Mouse (Mus musculus) intestine, embryonic 16.5 days (tissue): ENCODE measurements around the gene Ift57. TPM values are rescaled to one million over a fixed set of nuclear protein-coding genes. Genes with fewer than 3 reads are reported as not detected.

Experiments used
- ATAC-seq: fragments of 200-750 bp; cut with Nextera tagmentation; 2 replicates; pipeline ENCODE4 v1.8.0; 2017; ENCODE audit warnings: moderate TSS enrichment, moderate library complexity
- H3K27ac ChIP-seq: fragments of 300-500 bp; sonication (generic); 2 replicates; pipeline ENCODE4 v1.5.1; 2014; ENCODE audit warnings: mild to moderate bottlenecking, low read length
- H3K27me3 ChIP-seq: fragments of 300-500 bp; sonication (generic); replicated peaks from 2 replicates; pipeline ENCODE4 v1.6.1; 2014; ENCODE audit warnings: low read length, control low read depth, mixed read lengths; ENCODE audit not compliant: control insufficient read depth, insufficient read depth
- H3K36me3 ChIP-seq: fragments of 300-500 bp; sonication (generic); 2 replicates; pipeline ENCODE4 v1.6.1; 2014; ENCODE audit warnings: low read length, control low read depth; ENCODE audit not compliant: control insufficient read depth, insufficient read depth
- H3K4me1 ChIP-seq: fragments of 300-500 bp; sonication (generic); 2 replicates; pipeline ENCODE4 v1.6.1; 2014; ENCODE audit warnings: low read length, control low read depth, mixed read lengths; ENCODE audit not compliant: control insufficient read depth, insufficient read depth
- H3K4me2 ChIP-seq: fragments of 300-500 bp; sonication (generic); 2 replicates; pipeline ENCODE4 v1.6.1; 2014; ENCODE audit warnings: low read depth, low read length, control low read depth
- H3K4me3 ChIP-seq: fragments of 300-500 bp; sonication (generic); 2 replicates; pipeline ENCODE4 v1.5.1; 2014; ENCODE audit warnings: mild to moderate bottlenecking, low read length
- H3K9ac ChIP-seq: fragments of 300-500 bp; sonication (generic); 2 replicates; pipeline ENCODE4 v1.6.1; 2014; ENCODE audit warnings: low read depth, low read length
- H3K9me3 ChIP-seq: fragments of 300-500 bp; sonication (generic); 2 replicates; pipeline ENCODE4 v1.6.1; 2016; ENCODE audit warnings: low read length, control low read depth; ENCODE audit not compliant: control insufficient read depth
- WGBS: fragments of 180-500 bp; shearing (Covaris S2); extraction: QIAGEN DNeasy Blood & Tissue Kit; methylation state at CpG from one replicate; pipeline ENCODE4 v1.1.7; 2014; 5-methylcytosine and 5-hydroxymethylcytosine counted together
- polyA plus RNA-seq: library from polyadenylated mRNA; unstranded; fragments of >200 nt; fragmentation: Nextera tagmentation; extraction: Ambion mirVana; gene quantifications from 2 replicates; pipeline ENCODE4 v1.2.1, GENCODE M21; 2015

Gene Ift57
- polyA plus RNA-seq = 11.0 and 11.8 TPM in 2 replicates

DNA sequence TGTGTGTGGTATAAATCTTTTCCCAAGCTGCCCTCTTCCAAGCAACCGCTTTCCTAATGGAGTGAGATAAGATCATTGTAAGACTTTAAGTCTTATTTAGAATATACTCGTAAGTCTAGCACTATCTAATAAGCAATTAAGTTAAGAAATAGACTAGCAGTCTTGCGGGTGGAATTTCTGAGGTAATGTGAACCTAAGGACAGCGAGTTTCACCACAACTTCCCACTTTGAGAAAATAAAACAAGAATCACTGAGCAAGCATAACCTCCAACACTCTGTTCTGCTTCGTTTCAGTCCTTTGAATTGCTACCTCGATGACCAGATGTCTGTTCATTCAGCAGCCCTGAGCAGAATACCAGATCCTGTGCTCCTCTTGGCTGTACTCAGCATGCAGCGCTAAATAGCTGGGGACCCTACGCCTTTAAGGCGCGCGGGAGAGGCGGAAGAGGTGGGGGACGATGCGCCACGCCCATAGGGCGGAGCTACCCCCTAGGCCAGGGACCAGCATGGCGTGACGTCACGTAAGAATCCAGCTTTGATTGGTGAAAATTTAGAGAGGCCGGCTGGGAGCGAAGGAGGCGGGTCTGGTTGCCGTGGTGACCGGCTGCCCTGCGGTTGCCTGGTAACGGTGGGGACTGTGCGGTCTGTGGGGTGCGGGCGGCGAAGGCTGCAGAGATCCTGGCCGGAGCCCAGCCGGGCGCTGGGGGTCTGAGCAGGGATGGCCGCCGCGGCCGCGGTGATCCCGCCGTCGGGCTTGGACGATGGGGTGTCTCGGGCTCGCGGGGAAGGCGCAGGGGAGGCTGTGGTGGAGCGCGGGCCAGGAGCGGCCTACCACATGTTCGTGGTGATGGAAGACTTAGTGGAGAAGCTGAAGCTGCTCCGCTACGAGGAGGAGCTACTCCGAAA, at the start of gene Ift57:
Ift57 (plus strand) TSS at position 614 of the 906 bp plus-strand sequence.
- H3K4me1 ChIP-seq = no peaks in the 10 kb centered on the region; the same call in 1 of the 2 replicates
- H3K27me3 ChIP-seq = no peaks in the 10 kb centered on the region
- peak within 1 kb of the TSS; percentile 63; the same call in 1 of the 2 replicates for H3K27ac ChIP-seq
- WGBS = 2% methylated on average over 53 of the region's 53 CpGs
- peak; percentile 100 for ATAC-seq
- H3K36me3 ChIP-seq = no peaks in the 10 kb centered on the region
- H3K9me3 ChIP-seq = no peaks in the 10 kb centered on the region
- H3K4me2 ChIP-seq = peak within 1 kb of the TSS; percentile 89
- H3K9ac ChIP-seq = peak within 1 kb of the TSS; percentile 72
- H3K4me3 ChIP-seq = peak within 1 kb of the TSS; percentile 84

DNA sequence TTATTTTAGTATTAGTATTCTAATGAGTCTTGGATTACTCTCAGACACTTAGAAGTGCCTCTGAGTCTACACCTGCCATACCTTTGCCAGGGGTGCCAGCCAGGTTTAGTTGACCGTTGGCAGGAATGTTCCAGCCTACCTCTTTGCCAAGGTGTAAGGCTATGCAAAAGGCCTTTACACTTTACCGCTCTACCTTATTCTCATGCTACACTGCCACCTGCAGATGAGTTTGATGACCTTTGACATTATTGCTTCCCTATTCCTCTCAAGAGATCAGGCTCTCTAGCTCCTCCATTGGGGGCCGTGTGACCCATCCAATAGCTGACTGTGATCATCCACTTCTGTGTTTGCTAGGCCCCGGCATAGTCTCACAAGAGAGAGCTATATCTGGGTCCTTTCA, 41.9 kb upstream of the Ift57 start:
- H3K4me2 ChIP-seq = no peak overlapping the region
- H3K4me1 ChIP-seq = no peaks in the 10 kb centered on the region
- H3K9ac ChIP-seq = no peak overlapping the region
- ATAC-seq = no peak
- H3K9me3 ChIP-seq = no peaks in the 10 kb centered on the region
- no peak overlapping the region for H3K27ac ChIP-seq
- H3K27me3 ChIP-seq = no peaks in the 10 kb centered on the region
- no peaks in the 10 kb centered on the region for H3K36me3 ChIP-seq
- no peak overlapping the region for H3K4me3 ChIP-seq
- WGBS = 90% methylated on average over 4 of the region's 4 CpGs

- Histone ChIP-seq H3K9me3 (no peaks in the 10 kb centered on the region), H3K36me3 (no peaks in the 10 kb centered on the region), H3K4me3 (no peak overlapping the region), H3K27ac (no peak overlapping the region), H3K4me2 (no peak overlapping the region), H3K27me3 (no peaks in the 10 kb centered on the region), H3K4me1 (no peaks in the 10 kb centered on the region), H3K9ac (no peak overlapping the region)
- WGBS = 78% methylated on average over 5 of the region's 5 CpGs
- ATAC-seq = no peak
Observed at GRCm38 (mm10) chr16:49658029-49658428, 41.0 kb upstream of the Ift57 start.

- no peak overlapping the region for H3K4me2 ChIP-seq
- H3K36me3 ChIP-seq = no peaks in the 10 kb centered on the region
- H3K27ac ChIP-seq = no peak overlapping the region
- H3K9me3 ChIP-seq = no peaks in the 10 kb centered on the region
- no peak overlapping the region for H3K4me3 ChIP-seq
- no peaks in the 10 kb centered on the region for H3K4me1 ChIP-seq
- no peak for ATAC-seq
- 74% methylated on average over 2 of the region's 2 CpGs for WGBS
- no peak overlapping the region for H3K9ac ChIP-seq
- no peaks in the 10 kb centered on the region for H3K27me3 ChIP-seq
Observed at GRCm38 (mm10) chr16:49659131-49659530, 39.9 kb upstream of the Ift57 start.

GRCm38 (mm10) chr16:49660111-49660510, 38.9 kb upstream of the Ift57 start:
- ATAC-seq = no peak

DNA sequence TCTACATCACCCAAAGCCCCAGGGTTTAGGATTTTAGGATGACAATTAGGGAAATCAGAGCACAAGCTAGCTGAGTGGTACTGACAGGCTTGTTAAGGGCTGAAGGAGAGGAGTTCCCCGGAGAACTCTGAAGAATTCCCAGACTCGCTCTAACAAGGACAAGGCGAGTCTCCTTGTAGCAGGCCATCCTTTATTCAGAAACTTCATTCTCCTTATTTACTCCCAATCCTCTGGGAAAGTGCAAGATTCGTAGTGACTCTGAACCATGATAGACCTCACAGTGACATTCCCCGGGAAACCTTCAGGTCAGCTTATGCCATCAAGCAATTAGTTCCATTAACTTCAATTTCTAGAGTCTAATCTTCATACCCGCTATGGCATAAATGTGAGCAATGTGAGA, 36.8 kb upstream of the Ift57 start:
- Histone ChIP-seq H3K4me1 (no peaks in the 10 kb centered on the region), H3K36me3 (no peaks in the 10 kb centered on the region), H3K9me3 (no peaks in the 10 kb centered on the region), H3K27me3 (no peaks in the 10 kb centered on the region), H3K27ac (no peak overlapping the region), H3K4me3 (no peak overlapping the region), H3K9ac (no peak overlapping the region), H3K4me2 (no peak overlapping the region)
- no peak for ATAC-seq
- 92% methylated on average over 6 of the region's 6 CpGs for WGBS

More at GRCm38 (mm10) chr16:49660111-49660510, 38.9 kb upstream of the Ift57 start:
- 95% methylated on average over 3 of the region's 3 CpGs for WGBS
- H3K4me2 ChIP-seq = no peak overlapping the region
- H3K27ac ChIP-seq = no peak overlapping the region
- H3K36me3 ChIP-seq = no peaks in the 10 kb centered on the region
- no peaks in the 10 kb centered on the region for H3K27me3 ChIP-seq
- H3K4me1 ChIP-seq = no peaks in the 10 kb centered on the region
- no peak overlapping the region for H3K9ac ChIP-seq
- H3K9me3 ChIP-seq = no peaks in the 10 kb centered on the region
- no peak overlapping the region for H3K4me3 ChIP-seq

DNA sequence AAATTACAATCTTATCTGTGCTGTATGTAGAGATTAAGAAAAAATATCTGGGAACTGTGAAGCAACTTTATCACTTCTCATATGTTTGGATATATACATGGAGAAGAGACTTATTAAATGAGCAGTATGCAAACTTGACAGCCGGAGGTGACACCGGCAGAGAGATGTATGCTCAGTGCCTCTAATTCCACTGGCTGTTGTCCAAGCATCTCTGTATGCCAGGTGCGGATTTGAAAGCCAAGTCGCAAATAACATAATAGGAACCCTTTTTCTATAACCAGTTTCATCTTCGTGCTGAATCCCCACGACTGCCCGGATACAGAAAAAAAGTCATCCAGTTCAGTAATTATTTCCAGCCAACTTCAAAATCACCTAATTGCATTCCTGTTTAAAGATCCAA, 34.4 kb upstream of the Ift57 start:
- H3K27me3 ChIP-seq = no peaks in the 10 kb centered on the region
- H3K4me2 ChIP-seq = no peak overlapping the region
- no peaks in the 10 kb centered on the region for H3K36me3 ChIP-seq
- H3K4me1 ChIP-seq = no peaks in the 10 kb centered on the region
- H3K4me3 ChIP-seq = no peak overlapping the region
- no peaks in the 10 kb centered on the region for H3K9me3 ChIP-seq
- ATAC-seq = no peak
- H3K27ac ChIP-seq = no peak overlapping the region
- 76% methylated on average over 7 of the region's 7 CpGs for WGBS
- H3K9ac ChIP-seq = no peak overlapping the region

DNA sequence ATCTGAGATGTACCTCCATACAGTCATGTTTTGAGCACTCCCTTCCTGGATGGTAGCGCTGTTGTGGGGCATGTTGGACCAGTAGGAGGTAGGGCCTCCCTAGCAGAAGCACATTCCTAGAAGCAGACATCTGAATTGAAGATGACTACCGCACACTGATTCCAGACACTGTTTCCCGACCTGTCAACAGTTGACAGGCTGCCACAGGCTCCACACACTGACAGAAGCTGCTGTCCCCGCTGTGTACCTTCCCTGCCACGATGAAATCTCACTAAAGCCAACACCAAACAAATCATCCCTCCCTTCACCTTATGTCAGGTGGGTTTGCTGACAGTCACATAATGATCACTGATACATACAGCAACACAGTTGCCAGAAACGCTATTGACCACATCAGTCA, 19.4 kb upstream of the Ift57 start:
- H3K4me3 ChIP-seq = no peak overlapping the region
- 78% methylated on average over 6 of the region's 6 CpGs for WGBS
- no peak overlapping the region for H3K27ac ChIP-seq
- H3K9me3 ChIP-seq = no peaks in the 10 kb centered on the region
- ATAC-seq = no peak
- H3K27me3 ChIP-seq = no peaks in the 10 kb centered on the region
- no peak overlapping the region for H3K4me2 ChIP-seq
- H3K36me3 ChIP-seq = no peaks in the 10 kb centered on the region
- no peaks in the 10 kb centered on the region for H3K4me1 ChIP-seq
- H3K9ac ChIP-seq = no peak overlapping the region

GRCm38 (mm10) chr16:49684961-49685360, 14.1 kb upstream of the Ift57 start:
- Histone ChIP-seq H3K4me1 (no peaks in the 10 kb centered on the region), H3K9ac (no peak overlapping the region), H3K36me3 (no peaks in the 10 kb centered on the region), H3K4me3 (no peak overlapping the region), H3K4me2 (no peak overlapping the region), H3K27ac (no peak overlapping the region), H3K27me3 (no peaks in the 10 kb centered on the region), H3K9me3 (no peaks in the 10 kb centered on the region)
- 80% methylated on average over 4 of the region's 4 CpGs for WGBS
- no peak for ATAC-seq
